Mouse (Mus musculus) thymus, postnatal 25 days (tissue): ENCODE measurements around the gene Kif26a.

Experiments used
- DNase-seq: peaks from one replicate; pipeline ENCODE4 v3.0.0; 2022

Kif26a gene

DNA sequence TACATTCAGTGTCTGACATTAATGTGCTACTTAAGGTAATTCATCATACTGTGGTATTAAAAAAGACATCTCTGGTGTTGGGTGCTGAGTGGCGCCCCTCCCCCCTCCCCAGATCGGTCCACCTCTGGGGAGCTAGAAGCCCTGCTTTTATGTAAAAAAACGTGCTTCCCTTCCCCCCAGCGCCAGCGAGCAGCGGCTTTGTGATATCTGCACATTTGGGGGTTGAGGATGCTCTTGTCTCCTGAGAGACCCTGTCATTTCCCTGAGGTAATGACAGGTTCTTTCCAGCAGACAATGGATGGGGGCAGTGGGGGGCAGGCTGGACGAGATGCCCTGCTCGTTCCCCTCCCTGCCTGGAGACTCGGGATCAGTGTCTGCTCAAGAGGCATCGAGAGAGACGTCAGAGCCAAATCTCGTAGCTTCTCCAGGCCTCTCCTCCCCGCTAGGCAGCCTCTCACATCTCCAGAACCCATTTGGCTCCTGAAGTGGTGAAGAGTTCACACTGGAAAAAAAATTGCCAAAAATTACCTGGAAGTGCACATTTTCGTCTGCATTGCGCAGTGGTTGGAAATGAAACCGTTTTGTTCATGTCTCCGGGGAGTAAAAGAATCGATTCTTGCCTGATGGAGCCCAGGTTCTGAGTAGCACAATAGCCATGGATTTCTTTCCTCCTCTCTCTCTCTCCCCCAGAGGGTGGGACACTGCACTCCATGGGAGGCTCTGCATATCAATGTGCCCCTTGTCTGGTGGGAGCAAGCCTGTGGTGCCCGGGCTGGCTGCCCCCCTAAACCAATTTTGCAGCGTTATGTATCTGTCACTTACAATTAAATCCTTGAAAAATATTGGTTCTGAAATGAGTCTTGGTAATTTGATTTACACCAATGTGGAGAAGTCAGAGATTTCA is 24.9 kb downstream of the Kif26a start:
- DNase-seq = no peak

DNA sequence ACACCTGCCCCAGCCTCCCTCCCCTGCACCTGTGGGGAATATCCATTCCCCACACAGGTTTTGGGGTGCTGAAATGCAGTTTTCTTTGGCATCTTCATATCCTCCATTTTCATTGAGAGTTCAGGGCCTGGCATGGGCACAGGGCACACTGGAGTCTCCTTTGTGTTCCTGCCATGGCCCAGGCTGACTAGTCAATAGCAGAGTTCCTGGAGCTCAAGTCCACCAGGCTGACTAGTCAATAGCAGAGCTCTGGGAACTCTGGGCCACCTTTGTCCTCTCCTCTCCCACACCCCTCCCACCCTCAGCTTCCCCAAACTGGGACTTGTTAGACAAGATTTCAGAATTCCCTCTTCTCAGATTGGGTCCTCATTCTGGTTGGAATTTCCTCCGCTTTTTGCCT is 25.6 kb downstream of the Kif26a start:
- DNase-seq = no peak

DNA sequence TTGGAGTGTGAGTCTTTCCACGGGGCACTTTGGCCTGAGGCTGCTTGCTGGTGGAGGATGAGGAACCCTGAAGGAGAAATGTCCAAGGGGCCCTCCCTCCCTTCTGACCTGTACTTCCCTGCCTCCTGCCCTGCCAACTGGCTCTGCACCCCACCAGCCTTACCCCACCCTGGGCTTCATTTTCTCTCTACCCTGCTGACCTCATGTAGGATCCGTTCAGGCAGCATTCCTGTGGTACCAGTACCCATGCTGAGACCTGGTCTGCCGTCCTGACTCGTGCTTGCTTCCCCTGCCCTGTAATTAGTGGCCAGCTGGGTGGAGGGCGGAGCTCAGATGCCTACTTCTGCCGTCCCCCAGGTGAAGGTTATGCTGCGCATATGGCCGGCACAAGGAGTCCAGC is 26.2 kb downstream of the Kif26a start:
- no peak for DNase-seq

DNA sequence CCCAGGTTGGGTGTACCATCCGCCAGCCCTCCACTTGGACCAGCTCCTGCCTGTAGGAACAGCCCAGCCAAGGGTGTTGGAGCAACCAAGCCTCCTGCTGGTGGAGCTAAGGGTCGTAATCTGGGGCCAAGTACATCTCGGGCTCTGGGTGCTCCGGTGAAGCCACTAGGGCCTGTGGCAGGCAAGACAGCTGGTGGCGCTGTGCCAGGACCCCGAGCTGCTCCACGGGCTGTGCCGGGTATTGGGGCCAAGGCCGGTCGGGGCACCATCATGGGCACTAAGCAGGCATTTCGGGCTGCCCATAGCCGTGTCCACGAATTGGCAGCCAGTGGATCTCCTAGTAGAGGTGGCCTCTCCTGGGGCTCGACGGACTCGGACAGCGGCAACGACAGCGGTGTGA is 31.7 kb downstream of the Kif26a start:
- no peak for DNase-seq

DNA sequence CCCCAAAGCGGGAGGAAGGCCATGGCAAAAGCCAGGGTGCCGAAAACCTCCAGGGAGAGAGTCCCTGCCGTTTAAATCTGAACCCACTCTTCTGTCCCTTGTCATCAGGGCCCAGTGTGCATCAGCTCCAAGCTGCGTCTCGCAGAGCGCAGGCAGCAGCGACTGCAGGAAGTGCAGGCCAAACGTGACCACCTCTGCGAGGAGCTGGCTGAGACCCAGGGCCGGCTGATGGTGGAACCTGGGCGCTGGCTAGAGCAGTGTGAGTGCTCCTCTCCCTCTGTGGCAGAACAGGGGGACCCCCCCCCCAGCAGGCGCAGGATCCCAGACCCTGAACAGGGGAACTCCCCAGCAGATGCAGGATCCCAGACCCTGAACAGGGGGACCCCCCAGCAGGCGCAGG is 33.7 kb downstream of the Kif26a start:
- no peak for DNase-seq

GRCm38 (mm10) chr12:112181921-112182608 is 36.1 kb downstream of the Kif26a start:
- no peak for DNase-seq

GRCm38 (mm10) chr12:112182609-112182955 is 36.6 kb downstream of the Kif26a start:
- no peak for DNase-seq

DNA sequence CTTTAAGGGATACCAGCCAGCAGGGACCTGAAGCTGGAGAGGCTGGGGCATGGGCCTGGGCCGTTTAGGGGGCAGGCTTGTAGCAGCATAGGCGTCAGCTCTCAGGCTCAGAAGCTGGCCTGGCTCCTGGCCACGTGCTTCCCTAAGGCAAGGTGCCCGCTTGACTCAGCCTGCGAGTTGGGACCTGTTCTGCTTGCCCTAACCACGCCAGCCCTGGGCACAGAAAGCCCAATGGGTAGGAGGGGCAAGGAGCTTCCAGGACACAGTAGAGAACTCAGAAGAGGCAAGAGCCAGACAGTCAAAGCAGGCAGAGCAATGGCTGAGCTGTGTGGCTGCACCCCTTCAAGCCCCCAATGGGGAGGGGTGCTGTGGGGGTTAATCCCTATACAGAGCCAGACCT is 37.7 kb downstream of the Kif26a start:
- DNase-seq = no peak

GRCm38 (mm10) chr12:112184390-112184789 is 38.4 kb downstream of the Kif26a start:
- no peak for DNase-seq

DNA sequence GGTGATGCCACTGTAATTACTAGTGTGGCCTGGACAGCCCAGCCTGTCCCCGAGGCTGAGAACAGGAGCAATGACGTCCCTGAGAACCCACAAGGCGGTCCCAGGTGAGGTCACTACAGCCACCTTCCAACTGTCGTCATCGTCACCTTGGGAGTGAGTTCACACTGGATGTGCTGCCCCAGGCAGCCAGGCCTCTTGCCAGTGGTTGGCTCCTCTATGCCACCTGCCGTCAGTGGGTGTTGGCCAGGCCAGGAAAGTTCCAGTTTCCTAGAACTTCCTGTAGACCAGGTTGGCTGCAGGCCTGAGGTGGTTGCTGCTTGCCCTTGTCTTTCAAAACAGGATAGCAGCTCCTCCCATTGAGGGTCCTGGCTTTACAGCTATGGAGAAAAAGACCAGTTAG is 40.9 kb downstream of the Kif26a start:
- DNase-seq = no peak

DNA sequence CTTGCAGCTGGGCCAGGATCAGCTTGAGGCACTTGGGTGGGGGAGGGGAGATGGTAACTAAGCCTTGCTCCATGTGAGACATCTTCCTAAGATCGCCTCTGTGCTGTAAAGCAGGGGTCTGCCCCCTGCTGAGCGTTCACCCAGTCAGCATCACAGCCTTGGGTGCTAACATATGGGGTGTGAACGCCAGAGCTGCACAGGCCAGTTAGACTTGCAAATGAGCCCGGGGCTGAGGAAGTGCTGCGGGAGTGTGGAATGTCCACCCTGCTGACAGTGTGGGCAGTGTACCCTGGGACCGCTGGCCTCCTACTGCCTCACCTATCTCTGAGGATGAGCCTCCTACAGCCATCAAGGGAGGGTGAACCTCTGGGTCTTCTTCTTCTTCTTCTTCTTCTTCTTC is 45.7 kb downstream of the Kif26a start:
- no peak for DNase-seq

- no peak for DNase-seq
Observed at GRCm38 (mm10) chr12:112195019-112195418, 49.0 kb downstream of the Kif26a start.

DNA sequence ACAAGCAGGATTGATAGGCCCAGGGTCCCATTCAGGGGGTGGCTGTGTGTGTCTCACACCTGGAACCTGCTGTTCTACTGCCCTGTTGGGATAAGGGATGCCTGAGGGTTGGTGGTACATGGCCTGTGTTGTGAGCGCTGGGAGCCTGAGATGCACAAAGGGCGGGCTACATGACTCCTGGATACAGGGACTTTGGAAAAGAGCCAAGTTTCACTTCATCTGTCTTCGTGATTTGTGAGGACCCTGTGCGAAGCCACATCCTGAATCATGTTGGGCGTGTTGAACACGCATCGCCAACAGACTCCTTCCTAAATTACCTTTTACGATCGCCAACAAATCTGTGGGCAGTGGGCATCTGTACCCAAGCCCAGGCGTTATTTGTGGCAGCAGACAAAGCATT is 50.6 kb downstream of the Kif26a start:
- no peak for DNase-seq

DNA sequence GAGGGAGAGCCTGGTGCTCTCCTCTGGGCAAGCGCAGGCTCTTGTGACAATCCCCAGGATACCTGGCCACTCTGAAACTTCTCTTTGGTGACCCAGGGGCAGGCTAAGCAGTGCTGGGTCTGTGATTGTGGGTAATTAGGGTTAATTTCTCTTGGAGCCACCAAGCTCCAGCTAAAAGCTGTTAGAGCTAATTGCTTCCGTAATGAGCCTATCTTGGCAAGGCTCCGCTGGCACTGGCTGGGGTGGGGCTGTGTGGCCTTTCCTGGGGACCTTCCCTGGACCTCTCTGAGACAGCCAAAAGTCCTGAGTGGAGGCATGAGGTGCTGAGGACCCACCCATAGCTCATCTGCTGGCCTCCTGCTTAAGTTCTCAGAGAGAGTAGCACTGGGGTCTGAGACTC is 53.4 kb downstream of the Kif26a start:
- DNase-seq = no peak

DNA sequence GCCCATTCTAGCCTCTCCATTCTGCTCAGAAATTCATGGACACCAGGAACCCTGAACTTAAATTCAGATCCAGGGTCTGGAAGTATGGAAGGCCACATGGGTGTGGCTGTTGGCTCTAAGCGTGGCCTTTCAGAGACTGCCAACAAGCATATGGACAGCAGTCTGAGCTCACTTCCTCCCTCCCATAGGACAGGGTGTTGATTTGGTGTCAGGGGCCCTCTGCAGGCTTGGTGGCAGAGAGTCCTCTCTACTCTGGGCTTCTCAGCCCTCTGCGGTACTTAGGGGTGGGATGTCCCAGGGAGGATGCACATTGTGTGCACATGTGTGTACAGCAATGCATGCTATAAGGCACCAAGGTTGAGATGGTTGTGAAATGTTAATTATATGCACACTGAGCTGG is 54.0 kb downstream of the Kif26a start:
- DNase-seq = no peak

DNA sequence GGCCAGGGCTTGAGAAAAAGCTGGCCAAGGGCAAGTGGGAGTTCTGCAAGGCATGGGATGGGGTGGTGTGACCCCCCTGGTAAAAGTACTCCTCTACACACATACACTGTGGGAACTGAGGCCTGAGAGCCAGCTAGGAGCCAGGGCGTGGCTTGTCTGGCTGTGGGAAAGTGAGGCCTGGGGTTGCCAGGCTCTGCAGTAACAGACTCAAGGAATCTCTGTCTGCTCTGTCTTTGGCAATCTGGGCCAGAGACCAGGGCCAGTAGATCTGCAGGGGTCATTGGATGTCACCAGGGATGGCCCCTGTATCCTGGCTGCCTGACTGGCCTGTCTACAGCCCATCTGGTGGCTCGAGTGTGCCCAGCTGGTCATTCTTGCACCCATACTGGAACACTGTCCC is 61.2 kb downstream of the Kif26a start:
- DNase-seq = no peak

DNA sequence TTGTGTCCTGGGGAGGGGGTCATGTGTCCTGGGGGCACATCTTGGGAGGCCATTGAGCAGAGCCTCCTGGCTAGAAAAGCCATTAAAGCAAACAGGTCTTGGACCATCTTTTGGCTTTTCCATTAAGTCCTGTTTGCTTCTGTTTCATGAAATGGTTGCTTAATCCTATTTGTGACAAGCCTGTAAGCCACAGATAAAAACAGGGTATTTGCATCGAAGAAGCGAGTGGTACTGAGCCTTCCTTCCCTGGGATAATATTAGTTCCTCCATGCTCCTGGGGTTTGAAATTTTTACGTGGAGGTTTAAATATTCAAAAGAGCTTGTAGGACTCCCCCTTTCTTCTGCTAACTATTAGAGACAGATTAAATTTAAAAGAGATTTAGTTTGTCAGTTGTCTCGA is 61.7 kb downstream of the Kif26a start:
- no peak for DNase-seq

GRCm38 (mm10) chr12:112210622-112211021 is 64.6 kb downstream of the Kif26a start:
- DNase-seq = no peak

GRCm38 (mm10) chr12:112214441-112214857 is 68.4 kb downstream of the Kif26a start:
- DNase-seq = no peak

- DNase-seq = no peak
Observed at GRCm38 (mm10) chr12:112215545-112215944, 69.5 kb downstream of the Kif26a start.

DNA sequence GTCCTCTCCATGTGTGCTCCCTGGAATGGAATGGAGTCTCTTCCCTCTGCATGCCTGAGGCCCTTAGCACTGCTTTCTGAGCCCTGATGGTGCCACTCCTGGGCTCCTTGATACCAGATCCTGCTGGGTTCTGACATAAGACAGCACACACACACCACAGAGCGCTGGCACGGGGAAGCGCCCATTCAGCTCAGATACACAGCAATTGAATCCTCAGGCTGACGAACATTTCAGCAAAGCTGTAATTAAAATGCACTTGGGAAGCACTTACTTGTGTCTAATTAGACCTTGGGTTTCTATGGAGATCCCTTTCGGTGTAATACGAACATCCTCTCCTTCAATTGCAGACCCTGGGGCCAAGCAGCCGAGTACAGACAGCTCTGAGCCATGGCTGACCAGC is 71.0 kb downstream of the Kif26a start:
- no peak for DNase-seq

GRCm38 (mm10) chr12:112217681-112218080 is 71.7 kb downstream of the Kif26a start:
- DNase-seq = no peak

DNA sequence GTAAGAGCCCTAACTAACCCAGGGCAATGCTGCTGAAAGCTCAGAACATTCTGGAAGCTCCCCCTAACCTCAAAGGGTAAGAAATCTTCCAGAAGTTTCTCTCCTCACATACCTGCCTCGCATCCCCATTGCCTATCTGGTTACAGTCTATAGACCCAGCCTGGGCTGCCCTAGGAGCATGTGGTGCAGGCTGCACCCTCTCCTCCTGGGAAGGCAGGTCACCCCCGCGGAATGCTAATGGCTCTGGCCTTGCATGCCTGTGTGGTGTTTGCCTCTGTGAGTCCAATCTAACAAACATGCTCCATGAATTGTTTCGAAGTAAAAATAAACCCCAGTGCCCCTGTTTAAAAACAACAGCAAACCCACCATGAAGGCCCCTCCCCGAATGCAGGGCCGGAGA is 75.3 kb downstream of the Kif26a start:
- no peak for DNase-seq

- DNase-seq = no peak
Observed at GRCm38 (mm10) chr12:112221754-112222439, 75.9 kb downstream of the Kif26a start.
